Mouse (Mus musculus): ENCODE data around the gene Cep290. TPM values are rescaled to one million over a fixed set of nuclear protein-coding genes. Genes with fewer than 3 reads are reported as not detected.

The Cep290 gene
- polyA plus RNA-seq, 1 experiment from 2014 or later, result 2.3 TPM

- Histone ChIP-seq H3K9me3 (replicated peaks; ENCODE audit: control insufficient read depth, low read length) (no peaks in the 10 kb centered on the region), H3K4me2 (ENCODE audit: low read depth, low read length) (no peak overlapping the region), H3K27me3 (ENCODE audit: control insufficient read depth, insufficient read depth, low read depth, low read length) (no peaks in the 10 kb centered on the region), H3K36me3 (ENCODE audit: control insufficient read depth, insufficient read depth) (no peaks in the 10 kb centered on the region), H3K4me3 (ENCODE audit: low read depth, low read length) (no peak overlapping the region), H3K27ac (ENCODE audit: low read length) (no peak overlapping the region), H3K9ac (ENCODE audit: low read depth, low read length) (no peak overlapping the region), H3K4me1 (ENCODE audit: control insufficient read depth, low read depth, low read length) (no peaks in the 10 kb centered on the region)
- no peak for ATAC-seq (ENCODE audit: low read depth)
- 77% methylated on average over 7 of the region's 7 CpGs for WGBS (ENCODE audit: insufficient replicate concordance)
Measured at GRCm38 (mm10) chr10:100619474-100619873, 132.1 kb downstream of the Cep290 start.

GRCm38 (mm10) chr10:100620040-100620439, 132.7 kb downstream of the Cep290 start:
- no peaks in the 10 kb centered on the region for H3K9me3 ChIP-seq (replicated peaks; ENCODE audit: control insufficient read depth, low read length)
- H3K4me3 ChIP-seq (ENCODE audit: low read depth, low read length), result no peak overlapping the region
- no peak overlapping the region for H3K4me2 ChIP-seq (ENCODE audit: low read depth, low read length)
- H3K27ac ChIP-seq (ENCODE audit: low read length), result no peak overlapping the region
- no peaks in the 10 kb centered on the region for H3K27me3 ChIP-seq (ENCODE audit: control insufficient read depth, insufficient read depth, low read depth, low read length)
- WGBS (ENCODE audit: insufficient replicate concordance), result 79% methylated on average over 12 of the region's 12 CpGs
- no peaks in the 10 kb centered on the region for H3K4me1 ChIP-seq (ENCODE audit: control insufficient read depth, low read depth, low read length)
- no peaks in the 10 kb centered on the region for H3K36me3 ChIP-seq (ENCODE audit: control insufficient read depth, insufficient read depth)
- ATAC-seq (ENCODE audit: low read depth), result no peak
- H3K9ac ChIP-seq (ENCODE audit: low read depth, low read length), result no peak overlapping the region

GRCm38 (mm10) chr10:100622494-100622893, 135.1 kb downstream of the Cep290 start:
- Histone ChIP-seq H3K9me3 (replicated peaks; ENCODE audit: control insufficient read depth, low read length) (no peaks in the 10 kb centered on the region), H3K27me3 (ENCODE audit: control insufficient read depth, insufficient read depth, low read depth, low read length) (no peaks in the 10 kb centered on the region), H3K9ac (ENCODE audit: low read depth, low read length) (no peak overlapping the region), H3K4me1 (ENCODE audit: control insufficient read depth, low read depth, low read length) (no peaks in the 10 kb centered on the region), H3K36me3 (ENCODE audit: control insufficient read depth, insufficient read depth) (no peaks in the 10 kb centered on the region), H3K4me2 (ENCODE audit: low read depth, low read length) (no peak overlapping the region), H3K27ac (ENCODE audit: low read length) (no peak overlapping the region), H3K4me3 (ENCODE audit: low read depth, low read length) (no peak overlapping the region)
- 66% methylated on average over 3 of the region's 3 CpGs for WGBS (ENCODE audit: insufficient replicate concordance)
- ATAC-seq (ENCODE audit: low read depth), result no peak

Other genes starting within 250 kb of the Cep290 start
- gene Gm4301, start 151.9 kb upstream of the Cep290 start, polyA plus RNA-seq (2015; fragmentation: Nextera tagmentation; extraction: Ambion mirVana), result not detected in 2 replicates
- not detected in 2 replicates for gene Gm4302, start 146.7 kb upstream of the Cep290 start, polyA plus RNA-seq (2015; fragmentation: Nextera tagmentation; extraction: Ambion mirVana)
- gene Gm4303, start 141.6 kb upstream of the Cep290 start, polyA plus RNA-seq (2015; fragmentation: Nextera tagmentation; extraction: Ambion mirVana), result not detected in 2 replicates
- not detected in 2 replicates for gene Gm4305, start 136.5 kb upstream of the Cep290 start, polyA plus RNA-seq (2015; fragmentation: Nextera tagmentation; extraction: Ambion mirVana)
- gene Gm4307, start 126.2 kb upstream of the Cep290 start, polyA plus RNA-seq (2015; fragmentation: Nextera tagmentation; extraction: Ambion mirVana), result not detected in 2 replicates
- gene Gm4312, start 105.0 kb upstream of the Cep290 start, polyA plus RNA-seq (2015; fragmentation: Nextera tagmentation; extraction: Ambion mirVana), result not detected in 2 replicates
- 4.9 and 5.5 TPM in 2 replicates for gene Tmtc3, start 208 bp upstream of the Cep290 start, polyA plus RNA-seq (2015; fragmentation: Nextera tagmentation; extraction: Ambion mirVana)
- 13.2 and 14.2 TPM in 2 replicates for gene 4930430F08Rik, start 102.9 kb downstream of the Cep290 start, polyA plus RNA-seq (2015; fragmentation: Nextera tagmentation; extraction: Ambion mirVana)
- gene 1700017N19Rik, start 102.9 kb downstream of the Cep290 start, polyA plus RNA-seq (2015; fragmentation: Nextera tagmentation; extraction: Ambion mirVana), result not detected in 2 replicates

All from liver, embryonic 16.5 days (tissue).